Mouse (Mus musculus) natural killer cell, adult 2 months (primary cell): Measurements from ENCODE around the gene Mrps6.

Source experiments
- DNase-seq, 2 experiments: peaks; one replicate each; pipeline ENCODE4 v3.0.0; 2022; ENCODE audit warnings: low spot score in 2 of 2

The Mrps6 gene

DNA sequence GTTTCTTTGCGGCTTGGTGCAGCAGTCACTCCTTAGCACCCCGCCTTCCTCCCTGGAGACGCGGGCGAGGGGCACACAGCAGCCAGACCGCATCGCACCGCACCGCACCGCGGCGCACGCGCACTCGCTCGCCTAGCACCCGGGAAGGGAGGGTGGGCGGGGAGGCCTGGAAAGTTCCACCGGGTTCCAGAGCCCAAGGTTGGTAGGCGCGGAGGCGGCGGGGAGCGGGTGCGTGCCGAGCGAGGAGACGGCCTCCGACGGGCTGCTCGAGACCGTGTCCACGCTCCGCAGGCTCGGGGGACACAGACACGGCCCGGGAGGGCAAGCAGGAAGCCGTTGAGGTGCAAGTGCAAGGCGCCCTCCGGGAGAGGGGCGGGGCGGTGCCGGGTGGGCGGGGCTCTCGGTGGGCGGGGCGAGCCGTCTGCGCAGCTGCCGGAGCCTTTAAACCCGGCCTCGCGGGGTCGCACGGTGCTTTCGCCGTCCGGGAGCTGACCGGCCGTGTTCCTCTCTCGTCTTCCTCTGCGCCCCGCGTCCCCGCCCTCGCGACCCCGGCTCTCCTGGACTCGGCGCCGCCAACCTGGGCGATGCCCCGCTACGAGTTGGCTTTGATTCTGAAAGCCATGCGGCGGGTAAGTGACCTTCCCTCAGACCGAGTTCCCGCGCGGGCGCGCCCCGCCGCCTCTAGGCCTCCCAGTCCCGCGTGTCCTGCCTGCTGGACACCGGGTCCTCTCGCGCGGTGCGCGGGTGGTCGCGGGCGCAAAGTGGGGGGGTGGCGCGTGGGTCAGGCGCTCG is at the start of gene Mrps6, which contains the start of the genes Gm49711 and Slc5a3:
Gene Mrps6, plus strand, starts transcription at position 419 of the 792 bp plus-strand sequence.
Gene Gm49711, plus strand, starts transcription at position 465 of the 792 bp plus-strand sequence.
Gene Slc5a3, plus strand, starts transcription at position 471 of the 792 bp plus-strand sequence.
- peak; percentile 79 to 84 for DNase-seq

DNA sequence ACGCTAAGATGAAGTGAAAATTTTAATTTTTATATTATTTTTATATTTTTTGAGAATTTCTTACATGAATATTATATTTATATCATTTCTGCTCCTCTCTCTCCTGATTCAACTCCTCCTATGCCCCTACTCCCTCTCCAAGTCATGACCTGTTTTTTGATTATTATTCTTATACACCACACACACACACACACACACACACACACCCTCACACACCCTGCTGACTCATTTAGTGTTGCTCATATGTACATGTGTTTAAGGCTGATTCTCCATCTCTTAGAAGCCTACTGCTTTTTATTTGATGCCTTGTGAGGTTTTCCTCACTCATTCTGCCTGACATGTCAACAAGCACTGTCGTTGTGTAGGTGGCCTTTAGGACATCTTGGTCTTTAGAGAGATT is 48.5 kb upstream of the Mrps6 start:
- DNase-seq: no peak

DNA sequence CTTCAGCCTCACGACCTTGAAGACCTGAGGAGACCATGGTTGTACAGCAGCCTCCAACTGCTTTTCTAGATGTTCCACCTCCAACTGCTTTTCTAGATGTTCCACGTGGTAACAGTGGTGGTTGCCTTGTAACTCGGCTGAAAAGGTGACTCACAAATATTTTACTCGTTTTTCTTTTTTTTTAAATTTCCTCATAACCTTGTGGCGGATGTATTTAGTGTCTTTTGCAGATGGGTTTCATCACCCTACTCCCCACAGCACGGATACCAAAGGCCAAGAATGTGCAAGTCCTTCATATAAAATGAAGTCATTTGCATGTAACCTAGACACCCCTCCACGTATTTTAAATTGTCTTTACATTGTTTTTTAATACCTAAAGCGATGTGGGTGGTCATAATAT is 41.3 kb upstream of the Mrps6 start:
- no peak for DNase-seq

DNA sequence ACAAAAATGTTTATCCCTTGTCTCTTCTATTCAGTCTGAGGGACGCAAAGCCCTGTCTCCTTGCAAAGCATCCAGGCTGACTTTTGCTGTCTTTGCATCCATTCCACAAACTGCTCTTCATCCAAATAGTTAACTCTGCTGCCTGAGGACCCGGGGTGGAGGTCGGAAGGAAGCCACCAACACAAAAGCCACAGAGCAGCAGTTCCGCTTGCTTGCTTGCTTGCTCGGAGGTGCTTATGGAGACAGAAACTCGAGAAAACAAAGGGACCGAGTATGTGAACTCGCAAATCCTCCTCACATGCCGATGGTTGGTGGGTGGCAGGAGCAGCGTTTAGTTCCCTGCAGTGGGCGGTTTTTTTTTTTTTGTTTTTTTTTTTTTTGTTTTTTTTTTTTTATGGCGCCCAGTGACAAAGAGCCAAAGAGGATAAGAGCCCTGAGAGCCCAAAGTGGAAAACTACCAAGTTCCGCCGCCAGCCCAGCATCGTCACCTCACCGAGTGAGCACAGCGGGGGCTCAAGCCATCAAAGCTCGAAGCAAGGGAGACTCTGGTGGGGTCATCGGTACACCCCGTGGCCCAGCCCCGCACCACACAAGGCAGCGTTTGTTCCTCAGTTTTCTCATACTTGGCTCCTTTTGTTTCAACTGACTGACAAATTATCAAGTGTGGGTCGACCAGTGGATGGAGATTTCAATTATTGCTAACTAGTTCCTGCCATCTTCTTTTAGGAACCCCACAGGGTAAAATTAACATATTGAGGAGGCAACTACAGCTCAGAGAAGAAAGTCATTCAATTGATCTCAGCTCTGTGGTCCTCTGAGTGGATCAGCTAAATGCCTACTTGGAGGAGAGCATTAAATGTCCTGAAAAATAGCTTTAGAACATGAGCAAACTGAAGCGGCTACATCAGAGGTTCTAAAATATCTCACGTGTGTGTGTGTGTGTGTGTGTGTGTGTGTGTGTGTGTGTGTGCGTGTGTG is 38.6 kb upstream of the Mrps6 start:
- DNase-seq: peak; percentile 17 to 22

DNA sequence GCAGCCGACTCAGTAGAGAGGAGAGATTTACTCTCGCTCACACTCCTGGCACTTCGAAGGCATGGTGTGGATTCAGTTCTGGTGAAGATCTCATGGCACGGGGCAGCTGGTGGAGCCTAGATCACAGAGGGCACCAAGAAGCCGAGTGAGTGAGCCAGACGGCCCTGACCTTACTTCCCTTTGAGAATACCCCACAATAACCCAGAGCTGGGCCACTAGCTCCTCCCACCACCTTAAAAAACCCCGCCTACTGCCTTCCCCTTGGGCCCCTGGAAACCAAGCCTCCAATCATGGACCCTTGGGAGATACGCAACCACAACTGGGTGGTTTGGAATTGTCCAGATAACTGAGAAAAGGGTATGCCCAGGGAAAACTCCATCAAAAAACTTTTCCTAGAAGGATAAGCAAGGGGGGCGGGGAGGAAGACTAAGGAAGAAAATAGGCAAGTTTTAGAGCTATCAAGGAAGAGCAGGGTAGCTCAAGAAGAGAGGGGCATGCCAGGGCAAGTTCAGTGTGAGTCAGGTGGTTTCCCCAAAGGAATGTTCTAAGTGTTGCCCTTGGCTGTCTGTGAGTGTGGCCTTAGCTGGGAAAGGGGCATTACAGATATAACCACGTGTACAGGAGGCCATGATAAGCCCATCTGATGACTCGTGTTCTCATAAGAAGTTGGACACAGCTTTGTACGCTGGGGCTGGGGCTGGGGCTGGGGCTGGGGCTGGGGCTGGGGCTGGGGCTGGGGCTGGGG is 36.2 kb upstream of the Mrps6 start:
- DNase-seq: no peak

DNA sequence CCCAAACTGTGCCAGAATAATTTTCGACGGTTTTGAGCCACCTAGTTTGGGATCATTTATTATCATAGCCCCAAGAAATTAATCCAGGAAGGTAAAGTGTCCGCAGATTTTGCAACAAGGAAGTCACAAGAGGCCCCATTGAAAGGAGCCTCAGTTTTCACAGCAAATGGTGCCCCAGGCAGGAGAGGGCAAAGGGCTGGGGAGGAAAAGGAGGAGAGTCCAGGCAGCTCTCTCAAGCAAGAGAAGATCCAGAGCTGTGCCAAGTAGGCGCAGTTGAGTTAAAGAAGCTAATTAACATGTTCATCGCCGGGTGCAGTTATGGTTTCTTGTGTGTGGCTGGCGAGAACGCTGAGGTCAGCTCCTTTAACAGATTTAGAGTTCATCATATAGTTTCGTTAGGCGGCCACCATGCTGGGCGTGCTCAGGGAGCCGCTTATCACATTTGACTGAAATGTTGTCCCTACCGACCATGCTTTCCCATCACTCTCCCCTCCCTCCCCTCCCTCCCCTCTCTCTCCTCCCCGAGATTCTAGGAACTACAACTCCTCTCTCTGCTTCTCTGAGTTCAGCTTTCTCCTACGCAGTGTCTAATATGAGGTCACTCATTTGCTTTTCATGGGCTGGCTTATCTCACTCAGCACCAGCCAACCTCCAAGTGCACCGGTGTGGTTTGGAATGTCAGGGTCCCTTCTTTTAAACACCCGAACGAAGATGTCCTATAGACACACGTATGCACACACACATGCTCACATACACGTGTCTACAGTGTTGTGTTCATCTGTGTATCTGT is 35.4 kb upstream of the Mrps6 start:
- DNase-seq: no peak

DNA sequence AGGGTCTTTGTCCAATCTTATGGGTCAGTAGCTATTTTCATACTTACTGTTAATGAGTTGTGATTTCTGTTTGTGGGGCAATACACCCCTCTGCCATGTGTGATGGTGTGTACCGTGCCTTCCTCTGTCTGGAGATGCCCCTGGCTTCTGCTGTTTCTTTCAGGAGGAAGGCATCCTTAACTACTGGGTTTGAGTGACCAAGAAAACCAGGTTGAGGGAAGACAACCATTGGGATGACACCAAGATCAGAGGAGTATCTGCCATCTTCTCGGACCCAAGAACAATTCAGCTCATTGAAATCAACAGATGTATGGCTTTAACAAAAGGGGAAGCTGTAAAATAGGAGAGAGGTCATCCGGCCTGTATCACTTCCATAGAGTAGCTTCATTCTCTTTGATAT is 24.8 kb upstream of the Mrps6 start:
- no peak for DNase-seq

DNA sequence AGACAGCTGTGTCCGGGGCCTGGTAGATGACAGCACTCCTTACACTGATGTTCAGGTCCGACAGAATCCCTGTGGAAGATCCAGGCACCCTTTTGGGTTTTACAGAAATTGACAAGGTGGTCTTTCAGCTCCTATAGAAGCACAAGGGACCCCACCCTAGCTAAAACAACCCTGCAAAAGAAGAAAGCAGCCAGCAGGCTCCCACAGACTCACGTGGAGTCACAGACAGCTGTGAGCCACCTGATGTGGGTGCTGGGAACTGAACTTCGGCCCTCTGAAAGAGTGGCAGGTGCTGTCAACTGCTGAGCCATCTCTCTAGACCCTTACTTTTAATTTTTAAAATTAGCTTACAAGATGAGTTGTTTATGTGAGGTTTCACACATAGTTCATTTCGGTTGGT is 23.4 kb upstream of the Mrps6 start:
- no peak for DNase-seq

DNA sequence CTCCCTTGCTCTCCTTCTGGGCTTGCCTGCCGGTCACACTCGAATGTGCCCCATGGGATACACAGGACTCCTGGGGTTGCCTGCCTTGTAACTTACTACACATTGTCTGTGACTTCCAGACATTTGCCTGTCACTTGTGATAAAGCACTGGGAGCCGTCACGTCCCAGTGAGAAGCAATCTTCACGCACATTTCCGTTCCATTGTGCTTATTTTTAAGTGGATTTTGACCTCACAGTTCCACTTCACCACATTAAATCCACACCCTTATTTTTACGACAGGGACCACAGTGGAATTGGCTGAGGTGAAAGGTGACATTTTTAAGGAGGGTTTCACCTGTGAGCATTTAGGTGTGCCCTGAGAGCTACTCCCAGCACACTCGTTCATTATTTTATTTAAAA is 21.4 kb upstream of the Mrps6 start:
- no peak for DNase-seq

DNA sequence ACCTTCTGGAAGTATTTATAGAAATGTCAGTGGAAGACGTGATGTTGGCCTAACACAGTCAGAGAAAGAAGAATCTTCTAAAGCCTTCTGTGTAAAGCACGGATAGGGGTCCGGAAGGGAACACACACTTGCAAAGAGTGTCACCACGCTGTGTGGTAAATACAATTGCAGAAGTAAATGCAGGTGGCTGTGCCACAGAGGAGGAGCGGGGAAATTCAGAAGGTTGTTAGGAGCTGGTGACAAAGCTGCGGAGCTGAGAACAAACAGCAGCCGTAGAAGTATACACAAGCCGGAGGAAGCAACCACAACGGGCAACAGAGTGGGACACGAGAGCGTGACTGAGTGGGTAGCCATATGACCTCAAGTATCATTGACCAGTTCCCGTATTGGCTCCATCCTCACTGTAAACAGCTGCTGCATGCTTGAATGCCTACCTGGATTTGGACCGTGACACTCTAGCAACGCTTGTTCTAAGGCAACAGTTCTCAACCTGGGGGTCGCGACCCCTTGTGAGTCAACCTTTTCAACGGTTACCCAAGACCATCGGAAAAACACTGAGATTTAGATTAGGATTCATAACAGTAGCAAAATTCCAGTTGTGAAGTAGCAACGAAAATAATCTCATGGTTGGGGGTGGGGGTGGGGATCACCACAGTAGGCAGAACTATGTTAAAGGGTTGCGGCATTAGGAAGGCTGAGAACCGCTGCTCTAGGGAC is 20.0 kb upstream of the Mrps6 start:
- peak in 1 of 2 experiments; percentile 39 for DNase-seq

DNA sequence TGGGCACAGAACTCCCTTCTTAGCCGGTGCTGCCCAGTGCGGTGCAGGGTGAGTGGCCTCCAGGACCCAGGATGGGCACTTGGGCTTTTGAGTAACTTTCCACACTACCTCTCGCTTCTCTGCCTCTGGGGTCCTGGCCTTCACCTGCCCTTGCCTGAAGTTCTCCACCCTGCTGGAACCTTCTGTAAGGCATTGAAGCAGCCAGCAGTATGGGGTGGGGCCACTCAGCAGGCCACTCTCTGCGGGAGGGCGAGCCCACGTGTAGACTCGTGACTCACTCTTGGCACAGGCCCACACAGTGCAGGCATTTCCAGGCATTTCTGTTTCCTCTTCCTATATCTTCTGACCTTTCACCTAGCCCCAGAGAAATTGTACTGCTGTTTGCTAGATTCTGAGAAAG is 18.6 kb upstream of the Mrps6 start:
- DNase-seq: no peak

DNA sequence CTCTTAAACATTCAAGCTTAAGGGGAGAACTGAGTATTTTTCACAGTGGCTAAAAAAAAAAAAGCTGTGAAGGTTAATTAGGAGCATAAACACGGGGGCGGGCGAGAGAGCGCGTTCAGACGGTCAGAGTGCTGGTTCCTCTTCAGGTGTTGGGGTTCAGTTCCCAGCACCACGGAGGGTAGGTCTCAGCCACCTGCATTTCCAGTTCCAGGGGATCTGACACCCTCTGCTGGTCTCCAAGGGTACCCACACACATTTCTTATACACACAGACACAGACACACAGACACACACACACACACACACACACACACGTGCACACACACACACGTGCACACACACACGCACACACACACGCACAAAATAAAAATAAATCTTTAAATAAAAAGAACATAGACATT is 18.1 kb upstream of the Mrps6 start:
- no peak for DNase-seq

DNA sequence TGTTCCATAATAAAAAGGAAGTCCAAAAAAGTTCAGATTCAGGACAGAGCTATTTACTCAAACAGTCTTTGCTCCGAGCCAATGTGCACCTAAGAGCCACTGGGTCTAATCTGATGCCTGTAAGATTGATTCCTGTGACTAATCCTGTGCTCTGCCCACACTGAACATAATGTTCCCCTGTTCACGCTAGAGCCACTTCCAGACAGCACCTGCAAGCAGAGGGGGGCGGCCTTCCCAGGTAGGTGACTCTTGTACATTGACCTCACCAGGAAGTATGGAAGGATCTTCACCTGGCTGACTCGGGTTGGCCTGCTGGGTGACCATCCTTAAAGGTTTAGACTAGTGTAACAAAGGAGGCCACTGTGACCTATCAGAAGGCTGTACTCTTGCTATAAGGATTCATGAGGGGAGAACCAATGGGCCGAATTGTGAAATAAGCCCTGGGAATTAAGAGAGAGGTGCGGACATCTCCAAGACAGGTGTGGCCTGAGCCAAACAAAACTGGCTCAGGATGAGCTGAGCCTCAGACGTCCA is 6.2 kb upstream of the Mrps6 start:
- no peak for DNase-seq

DNA sequence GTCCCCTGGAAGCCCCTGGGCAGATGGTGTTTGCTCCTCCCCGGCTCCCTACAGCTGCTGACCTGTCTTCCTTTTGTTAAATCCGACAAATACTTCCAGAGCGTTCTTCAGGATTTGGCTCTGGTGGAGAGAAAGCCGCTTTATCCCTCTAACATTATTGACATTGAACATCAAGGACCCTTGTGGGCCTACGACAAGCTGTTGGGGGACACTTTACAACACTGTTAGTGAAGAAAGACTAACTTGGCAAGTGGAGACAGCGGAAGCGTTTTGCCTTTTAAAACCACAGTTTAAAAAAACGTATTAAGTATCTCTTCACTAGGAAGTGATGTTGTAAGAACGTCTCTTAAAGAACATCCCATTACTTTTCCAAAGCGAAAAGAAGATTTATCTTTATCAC is 5.5 kb upstream of the Mrps6 start:
- no peak for DNase-seq

DNA sequence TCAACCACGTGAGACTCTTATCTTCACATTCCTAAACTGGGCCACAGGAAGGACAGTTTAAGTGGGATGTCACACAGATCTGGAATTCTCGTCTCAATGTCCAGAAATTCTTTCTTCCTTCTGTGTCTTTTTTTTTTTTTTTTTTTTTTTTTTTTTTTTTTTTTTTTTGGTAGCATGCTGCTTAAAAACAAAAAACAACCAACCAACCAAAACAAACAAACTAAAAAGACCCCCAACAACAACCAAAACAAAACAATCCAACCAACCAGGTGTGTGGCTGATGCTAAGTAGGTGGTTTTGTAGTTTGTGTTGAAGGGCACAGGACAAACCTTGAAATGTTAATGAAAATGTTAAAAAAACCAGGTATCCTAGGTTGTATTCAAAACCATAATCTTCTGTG is 1.4 kb upstream of the Mrps6 start:
- DNase-seq: no peak

DNA sequence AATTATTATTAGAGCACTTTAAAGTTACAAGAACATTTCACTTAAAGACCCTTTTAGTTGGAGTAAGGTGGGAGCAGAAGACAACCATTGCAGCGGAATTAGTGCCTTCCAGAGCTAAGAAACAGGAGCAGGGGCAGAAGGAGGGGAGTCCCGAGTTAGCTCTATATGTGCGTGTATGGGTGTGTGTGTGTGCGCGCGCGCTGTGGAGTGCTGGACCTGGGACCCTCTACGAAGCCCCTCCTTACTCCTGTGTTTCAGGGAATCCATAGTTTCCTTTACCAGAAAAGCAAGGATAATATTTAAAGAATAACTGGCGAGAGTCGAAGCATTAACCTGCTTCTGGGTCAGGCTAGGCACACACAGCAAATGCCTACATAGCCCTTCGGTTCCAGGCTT is 616 bp upstream of the Mrps6 start:
- no peak for DNase-seq

DNA sequence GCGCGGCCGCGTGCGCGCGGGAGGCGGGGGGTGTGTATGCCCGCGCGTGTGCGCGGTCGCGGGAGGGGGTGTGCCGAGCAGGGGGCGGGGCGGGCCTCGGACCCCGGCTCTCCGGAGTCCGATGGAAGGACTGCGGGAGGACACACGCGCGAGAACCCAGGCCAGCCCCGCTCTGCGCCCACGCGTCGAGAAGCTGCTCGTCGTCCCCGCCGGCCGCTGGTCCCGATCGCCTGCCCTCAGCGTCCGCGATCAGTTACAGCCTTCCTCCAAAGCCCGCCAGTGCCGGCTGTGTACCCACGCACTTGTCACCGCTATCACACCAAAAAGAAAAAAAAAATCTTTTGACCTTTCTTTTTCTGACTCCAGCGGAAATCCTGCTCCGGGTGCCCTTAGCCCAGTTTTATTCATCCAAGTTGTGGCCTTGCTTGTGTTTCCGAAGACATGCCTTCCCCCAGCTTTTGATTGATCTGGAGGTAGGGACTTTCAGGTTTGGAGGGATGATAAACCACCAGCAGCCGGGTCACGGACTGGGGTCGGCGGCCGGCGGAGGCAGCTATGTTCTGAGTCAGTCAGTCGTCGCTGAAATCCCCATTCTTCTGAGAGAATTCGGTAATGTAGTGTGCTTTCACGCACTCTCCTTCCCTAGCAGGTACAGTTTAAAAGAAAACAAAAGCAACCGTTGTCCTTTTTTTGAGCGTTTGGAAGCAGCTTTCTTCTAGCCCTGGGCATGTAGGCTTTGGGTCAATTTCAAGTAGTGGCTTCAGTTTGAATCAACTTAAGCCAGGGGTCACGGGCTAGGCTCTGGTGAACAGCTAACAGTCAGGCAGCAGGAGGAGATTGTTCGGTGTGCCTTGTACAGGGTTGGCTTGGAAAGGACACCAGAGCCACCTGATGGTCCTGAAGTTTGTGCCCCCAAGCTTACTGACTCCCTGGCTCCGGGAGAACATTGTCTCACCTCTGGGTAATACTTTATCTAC is 862 bp downstream of the Mrps6 start:
- DNase-seq: peak; percentile 27 to 28

DNA sequence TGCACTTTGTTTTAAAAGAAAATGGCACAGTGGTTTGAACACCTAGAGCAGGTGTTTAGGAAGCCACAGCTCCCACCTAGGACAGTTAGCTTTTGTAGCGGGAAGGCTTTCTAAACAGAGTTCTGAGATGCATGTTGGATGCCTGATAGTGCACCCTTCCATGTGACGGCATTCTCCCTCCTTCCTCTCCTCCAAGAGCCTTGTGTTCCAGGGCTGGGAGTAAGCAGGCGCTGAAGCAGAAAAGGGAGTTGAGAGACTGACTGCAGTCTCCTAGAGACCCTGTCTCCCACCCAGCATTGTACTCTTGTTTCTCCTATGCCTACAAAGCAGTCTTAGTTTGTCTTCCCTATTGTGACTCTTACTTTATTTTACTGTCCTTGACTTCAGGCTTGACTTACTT is 2.1 kb downstream of the Mrps6 start:
- no peak for DNase-seq

DNA sequence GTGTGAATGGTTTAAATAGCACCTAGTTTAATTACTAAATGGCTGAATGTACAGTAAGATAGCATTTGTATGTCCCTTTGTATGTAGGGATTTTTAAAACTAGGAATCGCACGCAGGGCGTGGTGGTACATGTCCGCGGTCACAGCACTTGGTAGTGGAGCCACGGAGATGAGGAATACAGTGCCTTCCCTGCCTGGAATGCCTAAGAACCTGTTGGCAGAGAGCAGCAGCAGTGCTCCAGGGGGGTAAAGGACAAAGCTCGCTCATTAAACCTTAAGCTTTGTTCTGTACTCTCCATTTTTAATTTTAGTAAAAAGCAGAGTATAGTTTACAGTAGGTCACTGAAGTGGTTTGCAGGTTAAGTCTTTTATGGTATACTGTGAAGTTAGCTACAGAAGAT is 3.5 kb downstream of the Mrps6 start:
- DNase-seq: no peak
